Mouse (Mus musculus): ENCODE results near the gene Cd9. TPM values are rescaled to one million over a fixed set of nuclear protein-coding genes. Genes with fewer than 3 reads are reported as not detected.

Gene Cd9
- polyA plus RNA-seq, 1 experiment from 2014 or later: 298 TPM

DNA sequence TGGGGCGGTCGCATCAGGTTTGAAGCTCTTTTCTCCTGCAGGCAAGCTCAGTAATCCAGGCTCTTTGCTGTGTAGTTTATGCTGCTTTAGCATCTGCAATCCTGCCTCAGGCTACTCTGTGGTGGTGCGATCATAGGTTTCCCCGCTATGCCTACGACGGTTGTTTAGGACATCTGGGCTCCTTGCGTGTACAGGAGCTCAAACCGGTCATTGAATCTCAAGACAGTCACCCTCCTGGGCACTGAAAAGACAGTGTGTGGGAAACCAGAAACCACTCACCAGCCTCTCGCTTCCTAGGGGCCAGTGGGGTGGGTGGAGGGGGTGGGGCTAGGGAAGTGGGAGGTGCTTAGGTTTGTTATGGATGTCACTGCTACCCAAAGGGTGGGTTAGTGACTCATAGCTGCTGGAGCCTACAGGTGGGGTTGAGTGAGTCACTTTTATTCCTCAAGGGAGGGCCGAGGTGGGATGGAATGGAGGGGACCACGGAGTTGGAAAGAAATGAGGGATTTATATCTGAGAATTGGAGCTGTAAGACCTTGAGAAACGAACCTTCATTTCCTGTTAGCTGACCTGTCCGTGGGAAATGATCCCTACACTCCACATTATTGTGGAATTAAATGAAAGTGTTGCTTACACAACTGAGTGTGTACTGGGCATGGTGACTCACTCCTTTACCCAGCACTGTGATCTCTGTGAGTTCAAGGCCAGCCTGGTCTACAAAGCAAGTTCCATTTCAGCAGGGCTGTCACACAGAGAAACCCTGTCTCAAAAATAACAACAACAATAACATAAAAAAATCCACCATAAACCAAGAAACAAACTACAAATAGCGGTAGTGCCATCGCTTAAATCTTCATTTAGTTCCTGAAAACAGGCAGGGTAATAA, 69.1 kb downstream of the Cd9 start:
- no peaks in the 10 kb centered on the region for H3K27me3 ChIP-seq
- ATAC-seq: peak; percentile 8
- ChIA-PET POLR2A (interaction anchor here (1.0 to 1.7 kb wide), 3 partner anchors 56 to 147 kb away, joined by 3 to 4 read pairs (median 3); no protein-coding TSS in a partner anchor), CTCF (interaction anchor here (0.6 to 4.8 kb wide), 12 partner anchors 17 to 180 kb away, joined by 3 to 19 read pairs (median 4); no protein-coding TSS in a partner anchor)
- no peak for TF ChIP-seq CTCF (IDR thresholded peaks at IDR 0.05)
- no peak for DNase-seq (ENCODE audit: low read depth, low spot score)
- in situ Hi-C loops (cut with MboI; ENCODE audit: low pct_unique_long_range_greater_than_20kb): loop anchor here (5.0 kb wide), 2 partner anchors 57 to 177 kb away; no protein-coding TSS in a partner anchor

DNA sequence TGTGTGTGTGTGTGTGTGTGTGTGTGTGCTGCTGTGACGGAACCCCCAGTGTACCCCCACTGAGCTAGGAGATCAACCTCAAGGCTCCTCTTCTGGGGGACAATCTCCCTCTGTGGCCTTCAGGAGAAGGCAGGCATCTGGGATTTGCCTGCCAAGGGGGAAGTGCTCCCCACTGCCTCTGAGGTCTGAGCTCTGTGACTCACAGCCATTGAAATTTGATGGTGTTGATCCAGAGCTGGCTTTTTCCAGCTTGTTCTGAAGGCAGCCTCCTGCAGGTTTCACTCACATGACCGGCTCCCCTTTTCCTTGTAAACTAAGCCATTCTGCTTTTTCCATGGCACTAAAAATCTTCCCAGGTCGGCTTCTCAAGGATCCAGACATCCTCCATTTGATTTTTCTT, 70.4 kb downstream of the Cd9 start:
- ATAC-seq: peak; percentile 24
- DNase-seq (ENCODE audit: low read depth, low spot score): peak; percentile 75
- CTCF ChIA-PET: interaction anchor here (0.7 to 4.8 kb wide), 6 partner anchors 18 to 181 kb away, joined by 3 to 19 read pairs (median 6); no protein-coding TSS in a partner anchor
- POLR2A ChIA-PET: interaction anchor here (1.0 to 1.6 kb wide), 2 partner anchors 57 to 148 kb away, joined by 3 to 4 read pairs; no protein-coding TSS in a partner anchor
- H3K27me3 ChIP-seq: no peaks in the 10 kb centered on the region
- in situ Hi-C loops (cut with MboI; ENCODE audit: low pct_unique_long_range_greater_than_20kb): no loop called here
- no peak for TF ChIP-seq CTCF (IDR thresholded peaks at IDR 0.05)

DNA sequence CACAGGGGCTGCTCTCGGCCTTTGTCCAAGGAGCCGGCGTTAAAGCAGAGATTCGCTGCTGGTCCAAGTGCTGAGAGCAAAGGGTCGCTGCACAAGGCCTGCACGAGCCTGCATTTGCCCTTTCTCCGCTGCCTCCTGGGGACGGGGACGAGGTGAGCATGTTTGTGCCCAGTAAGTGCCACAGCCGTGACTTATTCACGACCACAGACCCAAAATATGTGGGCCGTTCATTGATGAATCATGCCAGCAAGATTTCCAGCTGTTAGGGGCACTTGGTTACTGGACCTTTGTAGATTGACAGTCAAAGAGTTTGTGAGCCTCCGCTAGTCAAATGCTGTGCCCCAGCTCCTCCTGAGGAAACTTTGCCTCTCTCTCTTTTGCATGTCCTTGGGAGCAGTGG, 71.1 kb downstream of the Cd9 start:
- no peaks in the 10 kb centered on the region for H3K27me3 ChIP-seq
- no peak for TF ChIP-seq CTCF (IDR thresholded peaks at IDR 0.05)
- POLR2A ChIA-PET: no interaction called here
- DNase-seq (ENCODE audit: low read depth, low spot score) (no peak), ATAC-seq (no peak)
- CTCF ChIA-PET: interaction anchor here (1.2 to 4.8 kb wide), 4 partner anchors 19 to 182 kb away, joined by 5 to 19 read pairs (median 6); no protein-coding TSS in a partner anchor
- in situ Hi-C loops (cut with MboI; ENCODE audit: low pct_unique_long_range_greater_than_20kb): no loop called here

DNA sequence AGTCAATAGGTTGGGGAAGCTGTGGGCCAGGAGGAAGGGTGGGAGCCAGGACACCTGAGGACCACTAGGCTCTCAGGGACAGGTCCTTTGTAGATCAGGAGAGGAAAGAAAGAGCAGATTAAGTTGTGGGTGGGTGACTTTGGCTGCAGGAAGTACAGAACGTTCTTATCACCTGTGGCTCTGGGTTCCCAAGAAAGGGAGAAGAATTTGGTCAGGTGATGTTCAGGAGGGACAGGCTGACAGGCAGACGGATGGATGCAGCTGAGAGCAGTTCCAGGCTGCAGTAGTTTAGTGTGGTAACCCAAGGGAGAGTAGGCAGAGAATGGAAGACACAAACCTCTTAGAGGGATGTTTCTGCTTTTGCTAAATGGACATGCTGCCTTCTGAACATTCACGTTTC, 71.5 kb downstream of the Cd9 start:
- no peak for TF ChIP-seq CTCF (IDR thresholded peaks at IDR 0.05)
- DNase-seq (ENCODE audit: low read depth, low spot score): no peak
- no peaks in the 10 kb centered on the region for H3K27me3 ChIP-seq
- no peak for ATAC-seq
- ChIA-PET CTCF (interaction anchor here (1.5 kb wide), 1 partner anchor 67 kb away, joined by 5 read pairs; no protein-coding TSS in a partner anchor), POLR2A (no interaction called here)
- in situ Hi-C loops (cut with MboI; ENCODE audit: low pct_unique_long_range_greater_than_20kb): no loop called here

GRCm38 (mm10) chr6:125422051-125422822, 72.4 kb downstream of the Cd9 start:
- ATAC-seq (no peak), DNase-seq (ENCODE audit: low read depth, low spot score) (no peak)
- TF ChIP-seq CTCF (IDR thresholded peaks at IDR 0.05): no peak
- ChIA-PET CTCF (interaction anchor here (1.5 to 2.1 kb wide), 2 partner anchors 68 to 177 kb away, joined by 5 to 6 read pairs; no protein-coding TSS in a partner anchor), POLR2A (no interaction called here)
- no peaks in the 10 kb centered on the region for H3K27me3 ChIP-seq
- in situ Hi-C loops (cut with MboI; ENCODE audit: low pct_unique_long_range_greater_than_20kb): no loop called here

DNA sequence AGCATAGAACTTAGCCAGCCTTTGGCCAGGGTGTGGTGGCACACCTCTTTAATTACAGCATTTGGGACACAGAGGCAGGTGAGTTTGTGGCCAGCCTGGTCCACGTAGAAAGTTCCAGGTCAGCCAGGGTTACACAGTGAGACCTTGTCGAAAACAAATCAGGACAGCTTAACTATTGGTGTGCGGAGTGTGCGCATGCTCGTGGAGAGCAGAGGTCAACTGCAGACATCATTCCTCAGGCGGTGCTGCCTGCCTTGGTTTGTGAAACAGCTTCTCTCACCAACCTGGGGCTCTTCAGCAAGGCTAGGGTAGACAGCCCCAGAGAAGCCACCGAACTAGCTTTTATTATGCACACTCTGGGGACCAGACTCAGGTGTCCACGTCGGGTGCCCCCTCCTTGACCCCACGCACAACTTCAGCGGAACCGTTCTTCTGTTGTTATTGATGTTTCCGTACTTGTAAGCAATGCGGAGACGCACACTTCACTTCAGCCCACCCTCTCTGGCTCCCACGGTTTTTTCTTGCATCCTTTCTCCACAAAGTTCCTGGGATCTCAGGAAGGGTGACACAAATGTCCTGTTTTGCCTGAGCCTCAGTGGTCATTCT, 74.0 kb downstream of the Cd9 start:
- TF ChIP-seq CTCF (IDR thresholded peaks at IDR 0.05): no peak
- H3K27me3 ChIP-seq: no peaks in the 10 kb centered on the region
- no peak for ATAC-seq
- in situ Hi-C loops (cut with MboI; ENCODE audit: low pct_unique_long_range_greater_than_20kb): no loop called here
- CTCF ChIA-PET: interaction anchor here (1.3 to 3.6 kb wide), 4 partner anchors 8 to 183 kb away, joined by 3 to 51 read pairs (median 4); no protein-coding TSS in a partner anchor
- no peak for DNase-seq (ENCODE audit: low read depth, low spot score)
- POLR2A ChIA-PET: interaction anchor here (0.7 to 1.2 kb wide), 2 partner anchors 32 to 60 kb away, joined by 3 to 4 read pairs; no protein-coding TSS in a partner anchor

GRCm38 (mm10) chr6:125418744-125419143, 75.8 kb downstream of the Cd9 start:
- CTCF ChIA-PET: interaction anchor here (0.9 to 3.6 kb wide), 8 partner anchors 51 to 242 kb away, joined by 3 to 51 read pairs (median 4); no protein-coding TSS in a partner anchor
- in situ Hi-C loops (cut with MboI; ENCODE audit: low pct_unique_long_range_greater_than_20kb): loop anchor here (10.0 kb wide), 2 partner anchors 54 to 144 kb away; no protein-coding TSS in a partner anchor
- no peak for DNase-seq (ENCODE audit: low read depth, low spot score)
- TF ChIP-seq CTCF (IDR thresholded peaks at IDR 0.05): no peak
- H3K27me3 ChIP-seq: no peaks in the 10 kb centered on the region
- ATAC-seq: peak; percentile 54
- POLR2A ChIA-PET: no interaction called here

- TF ChIP-seq CTCF (IDR thresholded peaks at IDR 0.05): no peak
- H3K27me3 ChIP-seq: no peaks in the 10 kb centered on the region
- DNase-seq (ENCODE audit: low read depth, low spot score) (peak; percentile 84), ATAC-seq (peak; percentile 90)
- CTCF ChIA-PET: interaction anchor here (0.6 to 3.2 kb wide), 13 partner anchors 8 to 248 kb away, joined by 3 to 16 read pairs (median 3); no protein-coding TSS in a partner anchor
- POLR2A ChIA-PET: interaction anchor here (1.7 kb wide), 1 partner anchor 45 kb away, joined by 6 read pairs; no protein-coding TSS in a partner anchor
- in situ Hi-C loops (cut with MboI; ENCODE audit: low pct_unique_long_range_greater_than_20kb): loop anchor here (10.0 kb wide), 2 partner anchors 49 to 139 kb away; no protein-coding TSS in a partner anchor
Observed at GRCm38 (mm10) chr6:125413326-125413725, 81.3 kb downstream of the Cd9 start.

GRCm38 (mm10) chr6:125411661-125412060, 82.9 kb downstream of the Cd9 start:
- POLR2A ChIA-PET: no interaction called here
- in situ Hi-C loops (cut with MboI; ENCODE audit: low pct_unique_long_range_greater_than_20kb): loop anchor here (10.0 kb wide), 2 partner anchors 47 to 137 kb away; no protein-coding TSS in a partner anchor
- DNase-seq (ENCODE audit: low read depth, low spot score): no peak
- H3K27me3 ChIP-seq: no peaks in the 10 kb centered on the region
- no peak for ATAC-seq
- CTCF ChIA-PET: interaction anchor here (0.7 to 3.2 kb wide), 8 partner anchors 33 to 193 kb away, joined by 3 to 16 read pairs (median 4); no protein-coding TSS in a partner anchor
- TF ChIP-seq CTCF (IDR thresholded peaks at IDR 0.05): no peak

All from Patski (cell line).